Mouse (Mus musculus) common myeloid progenitor, adult 5-6 weeks (primary cell): ENCODE results near the gene Kmt2d. TPM values are rescaled to one million over a fixed set of nuclear protein-coding genes. Genes with fewer than 3 reads are reported as not detected.
"Not testable (repeated sequence)": the region's sequence is repeated elsewhere in the genome, so short reads cannot be mapped to it uniquely, and the experiment has no call there.

Source experiments
- ATAC-seq: replicated peaks from 2 replicates; pipeline ENCODE4 v1.8.0; 2016; ENCODE audit warnings: low read depth, mild to moderate bottlenecking, moderate TSS enrichment, inconsistent platforms; ENCODE audit not compliant: poor library complexity, severe bottlenecking
- total RNA-seq: library from RNA; stranded (forward); fragments of 200-1000, 187-1606 nt; gene quantifications from 2 replicates; pipeline ENCODE4 v1.2.3, GENCODE M21; 2017

The Kmt2d gene
- 27.3 and 52.2 TPM in 2 replicates for total RNA-seq

GRCm38 (mm10) chr15:98871070-98871915, at the start of gene Kmt2d:
Gene Kmt2d, minus strand, starts transcription at chr15:98871204.
- no peak for ATAC-seq

- not testable (repeated sequence) for ATAC-seq
Measured at GRCm38 (mm10) chr15:98918499-98918895, 47.5 kb upstream of the Kmt2d start.

GRCm38 (mm10) chr15:98917538-98918498, 46.8 kb upstream of the Kmt2d start, which contains the start of gene Lmbr1l:
Gene Lmbr1l, minus strand, starts transcription at chr15:98918231.
- peak; percentile 98 for ATAC-seq

- ATAC-seq, result no peak
Measured at GRCm38 (mm10) chr15:98917091-98917490, 46.1 kb upstream of the Kmt2d start.

- ATAC-seq, result no peak
Measured at GRCm38 (mm10) chr15:98916016-98916415, 45.0 kb upstream of the Kmt2d start.

GRCm38 (mm10) chr15:98914903-98915302, 43.9 kb upstream of the Kmt2d start:
- ATAC-seq, result no peak

DNA sequence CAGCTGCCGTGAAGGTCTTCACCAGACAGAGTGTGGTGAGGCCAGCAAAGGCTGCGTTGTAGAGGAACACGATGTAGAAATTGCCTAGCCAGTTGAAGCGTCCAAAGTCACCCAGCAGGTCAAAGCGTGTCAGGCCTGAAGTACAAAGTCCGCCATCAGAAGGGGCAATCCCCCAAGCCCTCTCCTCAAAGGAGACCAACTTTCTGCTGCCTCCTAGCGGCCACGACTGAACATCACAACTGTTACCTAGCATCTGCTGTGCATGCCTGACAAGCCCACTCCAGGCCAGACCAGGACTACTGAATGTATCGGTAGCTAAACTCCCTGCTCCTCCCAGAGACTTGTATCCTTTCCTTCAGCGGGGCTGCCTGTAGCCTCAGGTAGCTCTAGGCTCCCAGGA, 33.7 kb upstream of the Kmt2d start:
- 0 out of 2 replicates have a peak, but pooled peaks have one; percentile 45 for ATAC-seq

DNA sequence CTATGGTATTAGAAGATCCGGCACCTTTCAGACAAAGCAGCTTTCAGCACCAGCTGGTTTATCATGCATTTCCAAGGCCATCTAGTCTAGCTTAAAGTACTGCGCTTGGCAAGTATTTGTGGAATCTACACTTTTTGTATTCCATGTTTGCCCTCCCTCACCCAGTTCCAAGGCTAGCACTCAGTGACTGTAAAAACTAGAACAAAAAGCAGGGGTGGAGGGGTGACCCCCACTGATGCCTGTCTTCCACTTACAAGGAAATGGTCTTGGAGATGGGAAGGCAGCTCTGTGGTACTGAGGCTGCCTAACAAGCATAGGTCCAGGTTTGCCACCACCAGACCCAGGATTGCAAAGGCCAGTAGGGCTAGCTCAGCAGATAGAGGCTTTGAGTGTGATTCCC, 31.6 kb upstream of the Kmt2d start:
- no peak for ATAC-seq

DNA sequence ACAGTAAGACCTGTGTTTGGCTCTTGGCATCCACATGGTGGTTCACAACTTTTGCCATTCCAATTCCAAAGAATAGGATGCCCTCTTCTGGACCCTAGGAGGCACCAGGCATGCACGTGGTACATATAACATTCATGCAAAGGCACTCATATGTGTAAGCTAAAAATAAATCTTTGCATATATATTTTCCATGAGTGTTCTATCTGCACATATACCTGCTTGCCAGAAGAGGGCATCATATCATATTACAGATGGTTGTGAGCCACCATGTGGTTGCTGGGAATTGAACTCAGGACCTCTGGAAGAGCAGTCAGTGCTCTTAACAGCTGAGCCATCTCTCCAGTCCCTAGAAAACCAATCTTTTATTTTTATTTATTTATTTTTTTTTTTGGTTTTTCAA, 30.5 kb upstream of the Kmt2d start:
- ATAC-seq, result no peak

DNA sequence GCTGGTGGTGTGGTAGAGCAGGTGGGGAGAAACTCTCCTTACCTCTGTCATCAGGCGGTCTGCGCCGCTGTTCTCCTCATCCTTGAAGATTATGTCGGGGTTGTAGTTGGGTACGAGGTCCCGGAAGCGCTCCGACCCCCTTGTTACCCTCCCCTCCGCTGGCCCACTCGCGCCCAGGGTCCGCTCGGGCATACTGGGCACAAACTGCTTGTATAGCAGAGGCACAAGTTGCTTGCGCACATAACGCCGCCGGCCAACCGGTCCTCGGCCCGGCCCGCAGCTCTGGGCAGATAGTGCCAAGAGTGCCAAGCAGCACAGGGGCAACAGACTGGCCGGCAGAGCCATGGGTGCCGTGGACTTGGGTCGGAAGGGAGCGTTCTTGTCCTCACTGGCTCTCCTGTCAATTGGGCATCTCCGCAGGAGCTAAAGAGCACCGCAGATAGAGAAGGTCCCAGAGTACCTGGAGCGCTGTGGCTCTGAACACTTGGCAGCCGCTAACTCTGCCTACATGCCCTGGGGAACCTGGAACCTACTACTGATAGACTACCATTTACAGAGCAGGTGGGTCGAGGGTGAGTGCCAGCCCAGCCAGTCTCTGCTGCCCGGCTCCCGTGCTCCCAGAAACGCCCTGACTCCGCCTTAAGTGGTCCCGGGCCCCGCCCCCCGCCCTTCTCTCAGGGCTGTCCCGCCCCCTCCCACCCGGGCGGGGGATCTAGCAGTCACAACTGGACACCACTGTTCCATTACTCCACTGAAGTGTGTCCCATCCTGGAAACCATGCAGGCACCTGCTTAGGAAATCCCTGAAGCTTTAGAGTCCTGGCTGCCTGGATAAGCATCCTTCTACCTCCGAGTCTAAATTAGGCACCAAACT, 27.2 kb upstream of the Kmt2d start, which contains the start of gene Dhh:
Gene Dhh, minus strand, starts transcription at position 613 of the 873 bp plus-strand sequence.
- no peak; the same call in 1 of the 2 replicates for ATAC-seq

DNA sequence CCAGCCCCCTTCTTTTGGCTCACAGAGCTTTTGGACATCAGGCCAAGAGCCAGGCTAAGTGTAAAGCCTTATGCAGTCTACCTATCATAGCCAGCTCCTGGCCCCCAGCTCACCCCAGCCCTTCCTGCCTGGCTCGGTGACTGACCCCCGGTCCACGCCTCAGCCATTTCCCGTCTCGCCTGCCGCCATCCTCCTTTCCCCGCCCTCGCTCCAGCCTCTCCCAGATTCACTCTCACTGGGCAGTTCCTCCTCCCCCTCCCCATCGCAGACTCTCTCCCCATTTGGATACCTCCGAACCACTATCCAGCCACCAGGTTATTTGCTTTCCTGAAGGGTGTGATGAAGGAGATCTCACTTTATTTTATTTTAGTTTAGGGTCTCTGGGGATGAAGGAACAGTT, 26.5 kb upstream of the Kmt2d start:
- no peak for ATAC-seq

DNA sequence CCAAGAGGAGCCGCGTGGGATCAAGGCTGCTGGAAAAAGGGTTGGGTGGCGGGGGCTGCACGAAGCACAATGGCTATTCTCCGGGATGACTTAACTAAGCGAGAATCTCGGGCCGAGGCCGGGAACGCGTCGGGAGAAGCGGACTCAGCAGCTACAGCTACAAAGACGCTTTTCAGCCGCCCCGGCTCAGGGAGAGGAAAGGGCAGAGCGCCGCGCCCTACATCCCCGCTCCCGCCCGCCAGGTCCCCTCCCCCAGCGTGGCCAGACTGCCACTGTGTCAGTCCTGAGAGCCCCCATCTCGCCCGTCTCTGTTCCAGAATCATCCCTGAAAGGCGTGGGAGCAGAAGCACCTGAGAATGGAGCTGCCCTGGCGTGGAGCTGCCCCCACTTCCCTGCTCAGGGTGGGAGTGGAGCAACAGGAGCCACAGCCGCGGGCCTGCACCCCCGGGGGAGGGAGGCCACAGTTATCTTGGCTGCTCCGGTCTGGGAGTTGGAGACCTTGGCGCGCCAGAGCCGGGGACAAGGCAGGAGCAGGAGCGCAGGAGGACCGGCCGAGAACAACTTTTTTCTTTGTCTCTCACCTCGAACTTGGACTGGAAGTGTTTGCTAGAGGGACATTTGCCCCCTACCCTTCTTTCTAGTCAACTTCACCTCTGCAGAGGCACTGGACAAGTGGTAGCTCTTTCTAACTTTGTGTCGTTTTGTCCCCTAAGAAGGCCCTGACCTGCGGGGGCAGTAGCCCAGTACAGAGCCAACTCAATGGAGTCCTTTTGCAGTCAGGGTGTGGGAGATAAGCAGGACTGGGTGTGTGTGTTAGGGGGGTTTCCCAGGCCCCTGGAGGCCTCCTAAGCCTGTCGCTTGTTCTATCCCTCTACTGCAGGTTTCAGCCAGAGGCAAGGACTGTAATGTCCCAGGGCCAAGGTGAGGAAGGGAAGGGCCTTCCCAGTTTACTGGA, 24.9 kb upstream of the Kmt2d start:
- ATAC-seq, result no peak

GRCm38 (mm10) chr15:98894746-98895634, 24.0 kb upstream of the Kmt2d start:
- ATAC-seq, result no peak

DNA sequence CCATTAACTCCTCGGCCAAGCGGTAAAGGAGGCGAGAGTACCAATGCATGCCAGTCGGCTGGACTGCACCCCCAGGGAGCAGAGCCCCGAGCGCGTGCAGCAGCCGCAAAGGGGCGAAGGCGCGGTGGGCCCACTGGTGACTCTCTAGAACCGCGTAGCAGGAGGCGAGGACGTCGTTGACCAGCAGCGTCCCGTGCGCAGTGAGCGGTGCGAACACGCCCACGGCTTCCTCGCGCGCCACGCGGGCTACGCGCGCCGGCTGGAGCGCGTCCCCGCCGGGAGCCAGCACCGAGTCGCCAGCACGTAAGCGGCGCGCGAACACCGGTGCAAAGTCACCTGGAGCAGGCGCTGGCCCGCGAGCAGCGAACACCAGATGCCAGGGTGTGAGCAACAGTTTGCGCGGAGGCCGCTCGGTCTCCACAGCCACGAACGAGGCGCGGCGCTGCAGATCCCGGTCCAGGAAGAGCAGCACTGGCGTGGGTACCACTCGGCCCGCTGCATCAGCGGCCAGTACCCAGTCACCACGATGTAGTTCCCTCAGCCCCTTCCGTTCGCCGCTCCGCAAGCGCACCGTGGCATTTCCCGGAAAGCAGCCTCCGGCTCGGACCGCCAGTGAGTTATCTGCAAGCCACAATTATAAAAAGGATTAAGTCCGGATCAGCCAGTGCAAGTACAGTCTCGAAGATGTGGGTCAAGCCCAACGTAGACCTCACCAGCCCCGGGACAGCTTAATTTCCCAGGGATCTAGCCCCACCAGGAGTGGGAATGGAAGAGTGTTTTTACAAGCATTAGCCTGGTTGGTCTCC, 23.1 kb upstream of the Kmt2d start, which contains the start of gene Rhebl1:
Gene Rhebl1, minus strand, starts transcription at position 601 of the 806 bp plus-strand sequence.
- 0 out of 2 replicates have a peak, but pooled peaks have one; percentile 17 for ATAC-seq

GRCm38 (mm10) chr15:98893036-98893435, 22.0 kb upstream of the Kmt2d start:
- no peak for ATAC-seq

GRCm38 (mm10) chr15:98891907-98892606, 21.1 kb upstream of the Kmt2d start:
- peak; percentile 89 for ATAC-seq
